Mouse (Mus musculus): Measurements from ENCODE around the gene Napepld. TPM values are rescaled to one million over a fixed set of nuclear protein-coding genes. Genes with fewer than 3 reads are reported as not detected.

Gene Napepld
- polyA plus RNA-seq, 1 experiment: 0.75 TPM

DNA sequence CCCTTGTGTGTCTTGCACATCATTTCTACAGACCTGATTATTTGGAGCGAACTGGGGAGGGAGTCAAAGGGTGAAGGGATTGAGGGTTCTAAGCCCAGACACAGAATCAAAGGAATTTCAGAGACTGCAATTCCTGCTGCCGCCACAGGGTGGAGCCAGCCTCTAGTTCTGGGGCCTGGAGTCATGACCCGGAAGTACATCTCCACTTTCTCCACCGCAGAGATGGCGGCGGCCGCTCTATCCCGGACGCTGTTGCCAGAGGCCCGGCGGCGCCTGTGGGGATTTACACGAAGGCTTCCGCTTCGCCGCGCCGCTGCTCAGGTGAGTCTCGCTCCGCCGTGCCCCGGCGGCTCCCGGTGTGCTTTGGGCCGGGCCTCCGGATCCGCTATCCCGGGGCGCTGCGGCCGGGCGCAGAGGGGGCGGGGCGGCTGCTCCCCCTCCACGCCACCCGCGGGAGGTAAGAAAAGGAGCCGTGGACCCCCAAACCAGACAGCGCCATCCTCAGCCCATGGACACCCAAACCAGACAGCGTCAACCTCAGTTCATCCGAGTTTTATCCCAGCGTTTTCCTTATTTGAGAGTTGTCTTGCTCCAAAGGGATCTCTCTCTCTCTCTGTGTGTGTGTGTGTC is 35.9 kb upstream of the Napepld start, which contains the start of gene Pmpcb:
Pmpcb (plus strand) TSS at position 186 of the 630 bp plus-strand sequence.
- peak within 1 kb of the TSS; percentile 80 for H3K4me3 ChIP-seq (ENCODE audit: extremely low read depth, insufficient read depth, insufficient read length)
- H3K27me3 ChIP-seq (ENCODE audit: control insufficient read depth, insufficient read depth, low read length): no peaks in the 10 kb centered on the region
- H3K4me1 ChIP-seq (ENCODE audit: control insufficient read depth, insufficient read depth, insufficient read length): peaks cover 5% of the 10 kb centered on the region; the same call in 1 of the 2 replicates
- H3K27ac ChIP-seq (ENCODE audit: insufficient read depth, low read length): peak within 1 kb of the TSS; percentile 53
- TF ChIP-seq POLR2A (IDR thresholded peaks at IDR 0.05; ENCODE audit: low read depth, low read length) (no peak), CTCF (IDR thresholded peaks at IDR 0.05; ENCODE audit: extremely low read depth, insufficient read depth, insufficient read length, insufficient replicate concordance) (peak; percentile 84)
- H3K36me3 ChIP-seq (ENCODE audit: control insufficient read depth, insufficient read depth, low read length): peaks cover 14% of the 10 kb centered on the region
- DNase-seq (ENCODE audit: low read depth in 1 of 2, low spot score in 2 of 2): peak; percentile 76 to 82
- under 1% methylated on average over 42 of the region's 42 CpGs for WGBS

DNA sequence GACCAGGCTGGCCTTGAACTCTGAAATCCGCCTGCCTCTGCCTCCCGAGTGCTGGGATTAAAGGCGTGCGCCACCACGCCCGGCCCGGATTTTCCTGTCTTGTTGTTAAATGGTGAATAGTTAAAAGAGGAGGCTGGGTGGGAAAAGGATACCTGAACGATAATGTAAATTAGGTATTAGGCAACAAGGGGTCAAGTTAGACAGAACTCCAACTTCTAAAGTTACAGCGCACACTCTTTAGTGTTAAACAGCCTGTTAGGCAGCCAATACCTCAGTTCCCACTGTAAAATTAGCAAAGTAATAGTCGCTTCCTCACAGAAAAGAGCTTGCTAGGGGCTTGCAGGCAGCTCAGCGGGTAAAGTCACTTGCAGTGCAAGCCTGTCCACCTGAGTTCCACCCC is 34.9 kb upstream of the Napepld start:
- WGBS: 89% methylated on average over 11 of the region's 11 CpGs
- DNase-seq (ENCODE audit: low read depth in 1 of 2, low spot score in 2 of 2): no peak
- no peaks in the 10 kb centered on the region for H3K27me3 ChIP-seq (ENCODE audit: control insufficient read depth, insufficient read depth, low read length)
- H3K36me3 ChIP-seq (ENCODE audit: control insufficient read depth, insufficient read depth, low read length): peaks cover 9% of the 10 kb centered on the region
- no peak overlapping the region for H3K4me3 ChIP-seq (ENCODE audit: extremely low read depth, insufficient read depth, insufficient read length)
- peaks cover 5% of the 10 kb centered on the region; the same call in 1 of the 2 replicates for H3K4me1 ChIP-seq (ENCODE audit: control insufficient read depth, insufficient read depth, insufficient read length)
- TF ChIP-seq CTCF (IDR thresholded peaks at IDR 0.05; ENCODE audit: extremely low read depth, insufficient read depth, insufficient read length, insufficient replicate concordance) (no peak), POLR2A (IDR thresholded peaks at IDR 0.05; ENCODE audit: low read depth, low read length) (no peak)
- H3K27ac ChIP-seq (ENCODE audit: insufficient read depth, low read length): no peak overlapping the region

DNA sequence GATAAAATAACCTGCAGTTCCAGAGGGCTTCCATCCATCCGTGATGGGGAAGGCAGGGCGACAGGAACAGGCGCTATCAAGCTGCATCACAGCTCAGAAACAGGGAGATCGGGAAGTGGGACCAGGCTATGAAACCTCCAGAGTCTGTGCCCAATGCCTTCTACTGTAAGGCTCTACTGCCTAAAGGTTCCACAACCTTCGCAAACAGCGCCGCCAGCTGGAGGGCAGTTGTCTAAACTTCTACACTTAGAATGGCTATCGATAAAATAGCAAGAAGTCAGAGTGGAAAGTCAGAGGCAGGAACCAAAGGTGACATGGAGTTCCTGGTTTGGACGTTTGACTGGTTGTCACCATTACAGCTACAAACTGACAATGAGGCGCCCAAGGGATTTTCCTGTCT is 34.4 kb upstream of the Napepld start:
- H3K36me3 ChIP-seq (ENCODE audit: control insufficient read depth, insufficient read depth, low read length): peaks cover 9% of the 10 kb centered on the region
- H3K4me1 ChIP-seq (ENCODE audit: control insufficient read depth, insufficient read depth, insufficient read length): peaks cover 5% of the 10 kb centered on the region; the same call in 1 of the 2 replicates
- WGBS: 25% methylated on average over 10 of the region's 10 CpGs
- no peaks in the 10 kb centered on the region for H3K27me3 ChIP-seq (ENCODE audit: control insufficient read depth, insufficient read depth, low read length)
- peak; percentile 61 to 67 for DNase-seq (ENCODE audit: low read depth in 1 of 2, low spot score in 2 of 2)
- H3K4me3 ChIP-seq (ENCODE audit: extremely low read depth, insufficient read depth, insufficient read length): peak overlapping the region; percentile 67
- TF ChIP-seq POLR2A (IDR thresholded peaks at IDR 0.05; ENCODE audit: low read depth, low read length): no peak
- TF ChIP-seq CTCF (IDR thresholded peaks at IDR 0.05; ENCODE audit: extremely low read depth, insufficient read depth, insufficient read length, insufficient replicate concordance): peak; percentile 57; the same call in 1 of the 2 replicates
- H3K27ac ChIP-seq (ENCODE audit: insufficient read depth, low read length): no peak overlapping the region

DNA sequence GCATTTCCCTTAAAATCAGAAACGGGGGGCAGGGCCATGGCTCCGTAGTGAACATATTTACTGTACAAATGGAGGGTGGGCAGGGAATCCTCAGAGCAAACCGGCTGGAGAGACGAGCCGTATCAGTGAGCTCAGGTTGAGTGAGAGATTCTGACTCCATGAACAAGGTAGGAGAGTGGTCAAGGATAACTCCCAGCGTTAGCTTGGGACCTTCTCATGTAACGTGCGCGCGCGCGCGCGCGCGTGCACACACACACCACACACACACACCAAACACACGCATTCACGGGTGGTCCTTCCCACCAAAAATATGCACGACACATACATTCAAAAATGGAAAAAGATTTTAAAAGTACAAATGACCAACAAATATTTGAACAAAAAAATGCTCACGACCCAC is 33.9 kb upstream of the Napepld start:
- peak overlapping the region; percentile 31 for H3K4me3 ChIP-seq (ENCODE audit: extremely low read depth, insufficient read depth, insufficient read length)
- H3K27me3 ChIP-seq (ENCODE audit: control insufficient read depth, insufficient read depth, low read length): no peaks in the 10 kb centered on the region
- DNase-seq (ENCODE audit: low read depth in 1 of 2, low spot score in 2 of 2): no peak
- H3K4me1 ChIP-seq (ENCODE audit: control insufficient read depth, insufficient read depth, insufficient read length): peaks cover 5% of the 10 kb centered on the region; the same call in 1 of the 2 replicates
- peaks cover 7% of the 10 kb centered on the region for H3K36me3 ChIP-seq (ENCODE audit: control insufficient read depth, insufficient read depth, low read length)
- WGBS: 79% methylated on average over 20 of the region's 20 CpGs
- TF ChIP-seq POLR2A (IDR thresholded peaks at IDR 0.05; ENCODE audit: low read depth, low read length) (no peak), CTCF (IDR thresholded peaks at IDR 0.05; ENCODE audit: extremely low read depth, insufficient read depth, insufficient read length, insufficient replicate concordance) (no peak)
- H3K27ac ChIP-seq (ENCODE audit: insufficient read depth, low read length): no peak overlapping the region

DNA sequence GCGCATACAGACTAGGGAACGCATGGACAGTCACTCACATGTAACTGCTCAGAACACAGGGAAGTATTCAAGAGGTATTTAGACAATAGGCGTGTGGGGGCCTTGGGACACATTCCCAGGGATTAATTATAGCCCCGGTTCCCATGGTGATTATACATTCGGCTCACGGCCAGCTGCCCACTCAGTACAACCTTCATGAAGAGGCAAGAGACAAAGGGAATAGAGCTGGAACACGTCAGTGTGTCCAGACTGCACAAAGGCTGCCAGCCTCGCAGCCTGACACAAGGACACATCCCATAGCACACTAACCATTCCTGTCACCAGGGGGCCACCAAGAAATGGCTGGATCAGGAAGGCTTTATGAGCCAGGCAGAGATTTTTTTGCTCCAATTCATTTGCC is 31.7 kb upstream of the Napepld start:
- Histone ChIP-seq H3K27ac (ENCODE audit: insufficient read depth, low read length) (no peak overlapping the region), H3K4me3 (ENCODE audit: extremely low read depth, insufficient read depth, insufficient read length) (no peak overlapping the region), H3K27me3 (ENCODE audit: control insufficient read depth, insufficient read depth, low read length) (no peaks in the 10 kb centered on the region), H3K4me1 (ENCODE audit: control insufficient read depth, insufficient read depth, insufficient read length) (peaks cover 4% of the 10 kb centered on the region; the same call in 1 of the 2 replicates), H3K36me3 (ENCODE audit: control insufficient read depth, insufficient read depth, low read length) (no peaks in the 10 kb centered on the region)
- DNase-seq (ENCODE audit: low read depth in 1 of 2, low spot score in 2 of 2): no peak
- TF ChIP-seq CTCF (IDR thresholded peaks at IDR 0.05; ENCODE audit: extremely low read depth, insufficient read depth, insufficient read length, insufficient replicate concordance) (no peak), POLR2A (IDR thresholded peaks at IDR 0.05; ENCODE audit: low read depth, low read length) (no peak)
- 80% methylated on average over 8 of the region's 8 CpGs for whole genome bisulfite sequencing

DNA sequence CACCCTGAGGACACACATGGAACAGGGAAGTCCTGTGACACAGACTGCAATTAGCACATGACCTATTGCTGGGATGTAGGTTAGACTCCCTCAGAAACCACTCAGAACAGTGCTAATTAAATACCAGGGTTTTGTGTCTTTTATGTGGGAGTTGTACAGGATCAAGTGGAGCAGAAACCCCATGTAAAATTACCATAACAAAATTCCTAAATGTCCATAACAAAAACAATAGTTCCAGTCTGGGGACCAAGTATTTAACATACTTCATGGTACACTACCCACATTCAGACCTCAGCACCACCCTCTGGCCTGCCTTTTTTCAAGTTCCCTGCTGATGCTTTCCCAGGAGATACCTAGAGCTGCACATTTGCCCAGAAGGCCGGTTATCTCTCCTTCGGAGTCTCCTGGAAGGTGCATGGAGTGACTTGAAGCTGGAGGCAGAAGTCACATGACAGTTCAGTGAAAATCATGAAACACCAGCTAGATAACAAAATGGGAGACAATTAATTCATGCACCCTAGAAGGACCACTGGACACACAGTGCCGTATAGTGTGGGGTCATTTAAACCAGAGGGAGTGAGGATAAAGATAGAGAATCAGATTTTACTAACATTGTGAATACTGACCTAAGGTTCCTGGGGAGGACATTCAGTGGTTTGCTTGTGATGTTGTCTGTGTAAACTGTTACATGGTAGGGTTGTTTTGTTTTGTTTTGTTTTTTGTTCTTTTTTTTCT is 31.1 kb upstream of the Napepld start:
- Histone ChIP-seq H3K27me3 (ENCODE audit: control insufficient read depth, insufficient read depth, low read length) (no peaks in the 10 kb centered on the region), H3K4me1 (ENCODE audit: control insufficient read depth, insufficient read depth, insufficient read length) (no peaks in the 10 kb centered on the region), H3K4me3 (ENCODE audit: extremely low read depth, insufficient read depth, insufficient read length) (no peak overlapping the region), H3K36me3 (ENCODE audit: control insufficient read depth, insufficient read depth, low read length) (no peaks in the 10 kb centered on the region), H3K27ac (ENCODE audit: insufficient read depth, low read length) (no peak overlapping the region)
- TF ChIP-seq POLR2A (IDR thresholded peaks at IDR 0.05; ENCODE audit: low read depth, low read length) (no peak), CTCF (IDR thresholded peaks at IDR 0.05; ENCODE audit: extremely low read depth, insufficient read depth, insufficient read length, insufficient replicate concordance) (no peak)
- 94% methylated on average over 3 of the region's 3 CpGs for WGBS
- no peak for DNase-seq (ENCODE audit: low read depth in 1 of 2, low spot score in 2 of 2)
